Mouse (Mus musculus): ENCODE measurements around the gene Adnp.
"Not testable (repeated sequence)": the region's sequence is repeated elsewhere in the genome, so short reads cannot be mapped to it uniquely, and the experiment has no call there.

Adnp gene

GRCm38 (mm10) chr2:168205681-168206631 lies 956 bp downstream of the Adnp start:
- DNase-seq (ENCODE audit: low spot score in 2 of 2) = peak; percentile 33 to 40

DNA sequence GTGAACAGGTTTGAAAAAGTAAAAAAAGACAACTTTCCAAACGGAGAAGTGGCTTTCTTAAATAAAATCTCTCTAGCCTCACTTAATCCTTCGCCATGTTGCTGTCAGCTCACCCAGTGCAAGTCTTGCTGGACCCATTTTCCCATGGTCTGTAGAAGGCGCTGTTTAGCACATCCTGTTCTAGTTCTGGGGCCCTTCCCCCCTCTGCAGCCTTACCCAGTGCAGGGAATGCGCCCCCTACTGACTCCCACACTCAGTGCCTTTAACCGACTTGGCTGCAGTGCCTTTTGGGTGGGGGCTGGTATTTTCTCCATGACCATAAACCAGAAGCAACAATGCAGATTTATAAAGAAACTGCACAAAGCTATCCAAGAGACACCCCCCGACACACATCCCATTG lies 1.6 kb downstream of the Adnp start:
- DNase-seq (ENCODE audit: low spot score in 2 of 2) = peak; percentile 86 to 90

DNA sequence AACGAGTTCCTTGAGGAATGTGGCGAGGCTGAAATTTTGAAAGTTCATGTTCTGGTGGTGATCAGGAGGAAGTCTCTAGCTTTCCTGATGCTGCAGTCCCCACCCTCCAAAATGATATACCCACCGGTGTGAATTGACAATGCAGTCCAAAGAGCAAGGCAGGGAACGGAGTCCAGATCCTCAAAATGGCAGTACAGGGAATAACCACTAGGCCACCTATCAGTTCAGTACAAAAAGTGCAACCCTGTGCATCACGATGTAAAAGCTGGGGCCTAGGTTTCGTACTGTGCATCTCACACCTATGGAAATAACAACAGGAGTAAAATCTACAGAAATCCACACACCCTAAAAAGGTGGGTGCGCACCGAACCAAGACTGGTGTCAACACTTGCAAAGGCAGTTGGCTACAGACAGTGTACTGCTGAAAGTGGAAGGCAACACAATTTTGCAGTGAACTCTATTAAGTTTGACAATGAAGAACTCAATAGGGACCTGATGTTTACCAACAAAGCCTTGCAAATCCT lies 2.4 kb downstream of the Adnp start:
- no peak for DNase-seq (ENCODE audit: low spot score in 2 of 2)

DNA sequence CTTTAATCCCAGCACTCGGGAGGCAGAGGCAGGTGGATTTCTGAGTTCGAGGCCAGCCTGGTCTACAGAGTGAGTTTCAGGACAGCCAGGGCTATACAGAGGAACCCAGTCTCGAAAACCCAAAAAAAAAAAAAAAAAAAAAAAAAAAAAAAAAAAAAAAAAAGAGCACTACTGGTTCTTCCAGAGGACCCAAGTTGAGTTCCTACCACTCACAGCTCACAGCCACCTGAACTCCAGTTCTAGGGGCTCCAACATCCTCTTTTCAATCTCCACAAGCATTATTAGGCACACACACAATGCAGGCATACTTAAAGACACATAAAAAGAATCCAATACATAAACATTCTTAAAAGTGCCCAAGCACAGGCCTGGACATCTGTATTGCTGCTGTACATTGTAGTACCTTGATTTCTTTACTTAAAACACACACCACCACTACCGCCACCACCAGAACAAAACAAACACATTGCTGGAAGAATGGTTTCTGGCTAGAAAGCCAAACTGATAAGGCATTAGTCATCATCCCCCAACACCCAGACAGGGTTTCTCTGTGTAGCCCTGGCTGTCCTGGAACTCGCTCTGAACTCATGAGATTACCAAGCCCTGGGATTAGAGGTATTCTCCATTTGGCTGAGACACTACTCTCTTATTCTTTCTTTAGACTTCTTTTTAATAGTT lies 6.8 kb downstream of the Adnp start:
- DNase-seq (ENCODE audit: low spot score in 2 of 2) = no peak

DNA sequence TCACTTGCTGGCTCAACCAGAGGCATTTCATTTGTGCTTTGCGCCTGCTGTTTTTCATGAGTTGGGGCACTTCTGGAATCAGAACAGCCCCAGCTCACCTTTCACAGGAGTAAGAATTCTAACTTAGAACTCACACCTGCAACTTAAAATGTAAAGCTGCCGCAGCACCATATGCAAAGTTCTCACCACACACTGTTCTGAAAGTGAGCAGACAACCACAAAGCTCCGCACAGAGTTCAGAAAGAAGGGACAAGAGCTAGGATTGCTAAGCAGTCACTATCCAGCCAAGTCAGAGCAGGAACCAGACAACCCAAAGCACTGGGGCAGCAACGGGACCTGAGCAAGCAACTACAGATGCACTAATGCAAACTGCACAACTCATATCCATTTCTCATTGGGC lies 7.4 kb downstream of the Adnp start:
- no peak for DNase-seq (ENCODE audit: low spot score in 2 of 2)

DNA sequence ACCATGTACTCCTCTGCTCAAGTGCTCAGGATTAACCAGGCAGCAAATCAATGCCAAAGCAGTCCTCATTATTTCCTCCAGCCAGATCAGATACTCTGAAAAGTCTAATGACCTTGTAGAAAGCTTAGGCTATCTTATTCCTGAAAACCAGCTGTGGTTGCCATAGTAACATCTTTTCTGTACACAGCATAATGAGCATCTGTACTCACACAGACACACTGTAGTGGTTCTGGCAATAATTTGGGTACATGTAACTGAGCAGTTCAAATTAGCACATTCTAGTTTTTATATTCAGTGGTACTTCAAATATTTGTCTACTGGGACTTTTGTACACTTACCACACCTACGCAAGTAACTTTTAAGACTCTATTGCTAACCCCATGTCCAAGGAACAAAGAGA lies 8.5 kb downstream of the Adnp start:
- no peak for DNase-seq (ENCODE audit: low spot score in 2 of 2)

DNA sequence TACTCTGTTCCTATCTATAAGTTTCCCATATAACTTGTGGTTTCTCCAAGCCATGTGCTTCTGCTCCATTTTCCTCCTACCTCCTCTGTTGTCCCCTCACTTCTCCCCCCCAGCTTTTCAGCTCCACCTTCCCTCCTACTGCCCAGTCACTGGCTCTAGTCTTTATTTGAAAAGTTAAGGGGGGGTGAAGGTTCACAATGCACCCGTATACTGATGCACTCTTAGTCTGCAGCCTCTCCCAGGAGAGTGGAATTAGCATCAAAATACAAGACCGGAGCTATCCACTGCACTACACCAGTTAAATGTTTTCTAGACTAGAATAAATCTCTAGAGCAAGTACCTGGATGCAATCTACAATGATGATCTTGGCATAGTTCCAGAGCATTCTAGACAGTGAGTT lies 11.2 kb downstream of the Adnp start:
- no peak for DNase-seq (ENCODE audit: low spot score in 2 of 2)

DNA sequence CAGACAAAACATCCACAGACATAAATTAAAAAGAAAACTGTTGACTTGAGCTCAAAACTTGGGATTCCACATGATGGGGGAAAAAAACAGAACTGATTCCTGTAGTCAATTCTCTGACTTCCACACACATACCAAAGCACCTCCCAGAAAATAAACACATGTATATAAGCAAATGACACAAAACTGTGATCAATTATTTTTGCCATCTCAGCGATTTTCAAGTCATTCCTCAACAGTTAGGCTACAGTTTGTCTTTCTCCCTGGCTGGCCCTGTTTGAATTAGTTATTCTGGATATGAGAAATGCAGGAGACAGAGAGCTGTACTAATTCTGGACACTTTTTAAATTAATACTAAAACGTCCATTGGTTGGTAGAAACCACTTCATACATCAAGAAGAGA lies 13.2 kb downstream of the Adnp start:
- DNase-seq (ENCODE audit: low spot score in 2 of 2) = no peak

DNA sequence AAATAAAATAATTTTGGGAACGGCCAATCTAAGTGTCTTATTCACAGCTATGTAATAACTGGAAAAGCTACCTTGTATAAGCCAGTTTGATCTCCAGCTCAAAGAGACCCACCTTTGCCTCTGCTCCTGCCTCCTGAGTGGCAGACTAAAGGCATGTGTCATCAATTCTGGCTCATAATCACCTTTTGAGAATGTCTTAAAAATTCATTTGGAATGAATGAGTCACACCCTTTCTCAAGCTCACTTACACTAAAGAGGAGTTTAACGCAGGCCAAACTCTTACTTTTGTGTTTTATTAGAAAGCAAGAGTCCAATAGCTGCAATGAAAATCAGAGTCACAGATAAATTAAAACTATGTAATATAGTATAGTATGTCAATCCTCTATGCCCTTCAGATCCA lies 15.1 kb downstream of the Adnp start:
- DNase-seq (ENCODE audit: low spot score in 2 of 2) = no peak

DNA sequence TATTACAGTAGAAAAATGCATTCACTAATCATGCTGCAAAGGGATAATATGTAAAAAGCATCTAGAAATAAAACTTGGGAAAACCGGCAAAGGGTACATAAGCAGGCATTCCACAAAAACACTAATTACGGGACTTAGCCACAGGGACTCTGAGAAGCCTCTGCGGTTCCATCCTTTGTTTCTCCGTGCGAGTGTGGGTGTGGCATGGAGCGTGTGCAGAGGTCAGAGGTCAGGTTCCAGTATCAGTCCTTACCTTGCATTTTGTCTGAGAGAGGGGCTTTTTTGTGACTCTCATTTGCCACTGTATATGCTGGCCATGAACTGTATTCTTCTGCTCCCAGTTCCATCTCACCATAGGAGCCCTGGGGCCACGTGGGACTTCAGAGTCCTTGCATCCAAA lies 31.0 kb downstream of the Adnp start:
- no peak for DNase-seq (ENCODE audit: low spot score in 2 of 2)

DNA sequence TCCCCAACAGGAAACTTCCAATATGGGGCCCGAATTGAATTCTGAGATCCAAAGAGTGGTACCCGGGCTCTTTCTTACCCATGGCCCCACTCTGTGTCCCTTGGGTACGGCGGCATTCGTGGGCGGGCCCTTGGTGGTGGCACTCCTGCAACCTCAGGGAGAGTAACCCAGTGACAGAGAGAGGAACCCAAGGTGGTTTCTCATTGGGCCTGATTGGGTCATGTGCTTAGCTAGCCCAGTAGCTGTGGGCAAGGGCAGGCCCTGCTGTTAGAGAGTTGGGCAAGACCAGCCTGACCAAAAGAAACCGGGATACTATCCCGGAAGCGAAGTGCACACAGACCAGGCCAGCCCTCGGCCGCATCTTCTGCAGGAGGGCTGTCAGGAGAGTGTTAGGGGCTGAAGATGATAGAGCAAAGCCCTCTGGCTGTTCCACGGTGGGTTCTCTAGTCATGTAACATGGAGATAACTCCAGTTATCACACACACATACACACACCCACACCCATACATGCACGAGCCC lies 36.7 kb downstream of the Adnp start:
- DNase-seq (ENCODE audit: low spot score in 2 of 2) = no peak

GRCm38 (mm10) chr2:168169800-168170113 lies 37.2 kb downstream of the Adnp start:
- DNase-seq (ENCODE audit: low spot score in 2 of 2) = no peak

GRCm38 (mm10) chr2:168168892-168169799 lies 37.8 kb downstream of the Adnp start:
- DNase-seq (ENCODE audit: low spot score in 2 of 2) = no peak

DNA sequence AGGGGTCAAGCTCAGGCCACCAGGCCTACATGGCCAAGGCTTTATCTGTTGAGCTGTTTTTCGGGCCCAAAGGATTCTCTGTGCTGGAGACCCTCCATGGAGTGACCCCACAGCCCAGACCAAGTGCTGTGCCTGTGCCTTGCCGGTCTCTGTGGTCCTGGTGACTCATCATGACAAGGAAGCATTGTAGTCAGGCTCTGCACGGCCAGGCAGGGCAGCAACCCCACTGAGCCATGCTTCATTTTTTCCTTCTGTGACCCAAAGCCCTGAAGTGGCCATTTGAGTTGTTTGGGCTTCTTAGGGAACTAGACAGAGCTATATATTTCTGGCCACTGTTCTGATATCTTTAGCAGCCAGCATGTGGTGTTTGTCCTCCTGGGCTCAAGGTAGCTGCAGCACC lies 39.1 kb downstream of the Adnp start:
- no peak for DNase-seq (ENCODE audit: low spot score in 2 of 2)

GRCm38 (mm10) chr2:168166750-168167460 lies 40.0 kb downstream of the Adnp start:
- DNase-seq (ENCODE audit: low spot score in 2 of 2) = no peak

GRCm38 (mm10) chr2:168161978-168162377 lies 44.9 kb downstream of the Adnp start:
- DNase-seq (ENCODE audit: low spot score in 2 of 2) = no peak

DNA sequence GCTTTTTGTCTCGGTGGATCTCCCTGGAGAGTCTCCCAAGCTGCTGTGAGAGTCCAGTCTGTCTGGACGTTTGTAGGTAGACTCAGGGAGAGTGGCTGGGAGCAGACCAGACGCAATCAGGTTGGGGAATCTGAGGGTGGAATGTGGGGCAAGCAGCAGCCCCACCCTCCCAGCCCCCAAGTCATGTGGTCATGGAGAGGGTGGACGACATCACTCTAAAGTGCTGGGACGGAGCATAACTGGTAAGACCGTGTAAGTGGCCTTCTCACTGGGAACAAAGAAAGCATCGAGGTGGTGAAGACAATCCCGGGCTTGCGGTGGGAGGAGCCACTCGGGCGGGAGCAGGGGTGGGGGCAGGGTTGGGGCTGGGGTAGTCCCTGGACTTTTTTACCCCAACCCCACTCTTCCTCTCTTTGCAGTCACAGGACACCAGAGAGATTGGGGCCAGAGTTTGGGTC lies 45.4 kb downstream of the Adnp start:
- no peak for DNase-seq (ENCODE audit: low spot score in 2 of 2)

DNA sequence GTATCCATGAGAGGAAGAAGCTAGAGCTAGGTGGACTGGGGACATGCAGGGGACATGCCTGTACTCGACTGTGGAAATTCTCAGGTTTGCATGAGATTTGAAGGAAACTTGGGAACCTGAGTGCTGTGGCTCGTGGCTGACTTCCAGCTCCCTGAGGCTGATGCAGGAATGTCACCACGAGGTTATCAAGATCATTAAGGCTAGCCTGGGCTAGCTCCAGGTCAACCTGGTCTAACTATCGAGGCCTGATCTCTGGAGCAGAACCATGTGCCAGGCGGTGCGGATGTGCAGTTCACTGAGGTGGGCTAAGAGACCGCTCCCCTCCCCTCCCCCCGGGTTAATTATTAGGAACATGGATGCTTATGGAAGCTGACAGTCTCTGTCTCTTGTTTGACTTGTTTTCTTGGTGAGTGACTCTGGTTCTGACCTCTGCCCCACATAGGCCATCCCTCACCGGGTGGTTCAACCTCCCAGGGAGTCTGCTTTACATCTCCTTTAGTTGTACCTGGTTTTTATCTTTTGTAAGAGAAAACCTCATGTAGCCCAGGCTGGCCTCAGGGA lies 46.5 kb downstream of the Adnp start:
- no peak for DNase-seq (ENCODE audit: low spot score in 2 of 2)

DNA sequence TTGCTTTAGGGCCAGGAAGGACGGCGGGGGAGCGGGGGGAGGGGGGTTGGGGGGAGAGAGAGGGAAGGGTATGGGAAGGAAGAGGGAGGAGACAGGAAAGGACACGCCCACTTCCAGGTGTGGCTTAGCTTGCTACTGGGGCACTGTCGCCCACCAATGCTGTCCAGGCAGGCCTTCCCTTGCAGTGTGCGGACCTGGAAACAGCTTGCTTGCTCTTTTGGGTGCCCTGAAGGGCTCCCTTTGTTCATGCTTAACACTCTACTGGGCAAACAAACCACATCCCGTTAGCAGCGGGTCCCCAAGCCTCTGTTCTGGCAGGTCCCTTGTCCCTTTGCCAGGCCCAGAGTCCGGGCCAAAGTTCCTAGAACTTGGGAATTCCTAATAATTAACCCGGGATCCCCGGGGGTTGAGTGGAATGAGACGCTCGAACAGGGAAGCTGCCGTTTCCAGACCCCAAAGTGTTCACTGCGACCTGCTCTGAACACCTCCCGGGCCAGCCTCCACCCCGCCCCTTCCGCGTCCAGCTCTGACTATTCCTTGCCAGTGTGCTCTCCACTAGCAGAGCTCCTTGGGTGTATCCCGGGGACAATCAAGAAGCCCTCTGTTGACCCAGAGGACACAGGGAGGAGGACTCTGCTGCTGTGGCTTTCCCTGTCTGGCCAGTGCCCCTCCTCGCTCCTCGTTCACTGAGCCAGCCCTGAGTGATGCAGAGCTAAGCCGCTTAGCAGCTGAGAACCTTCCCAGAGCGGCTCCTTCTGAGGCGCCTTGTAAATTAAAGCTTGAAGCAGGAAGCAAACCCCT lies 47.8 kb downstream of the Adnp start:
- no peak for DNase-seq (ENCODE audit: low spot score in 2 of 2)

DNA sequence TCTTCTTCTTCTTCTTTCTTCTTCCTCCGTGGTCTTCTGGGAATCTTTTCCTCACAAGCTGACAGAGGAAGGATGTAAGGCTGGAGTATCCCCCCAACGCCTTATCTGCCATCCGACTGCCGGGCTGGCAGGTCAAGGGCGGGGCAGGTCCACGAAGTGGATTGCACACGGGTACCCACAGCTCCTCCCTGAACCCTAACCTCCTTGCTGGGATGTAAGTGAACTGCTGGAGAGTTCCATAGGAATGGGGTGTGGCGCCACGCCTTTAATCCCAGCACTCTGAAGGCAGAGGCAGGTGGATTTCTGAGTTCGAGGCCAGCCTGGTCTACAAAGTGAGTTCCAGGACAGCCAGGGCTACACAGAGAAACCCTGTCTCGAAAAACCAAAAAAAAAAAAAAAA lies 48.9 kb downstream of the Adnp start:
- DNase-seq (ENCODE audit: low spot score in 2 of 2) = not testable (repeated sequence)
